Mouse (Mus musculus): ENCODE measurements around the gene Slc6a17. TPM values are rescaled to one million over a fixed set of nuclear protein-coding genes. Genes with fewer than 3 reads are reported as not detected.

Slc6a17 gene
- 2.5 TPM for polyA plus RNA-seq (2015; fragmentation: Illumina TruSeq; extraction: RNeasy Lipid Tissue Mini Kit (QIAGEN cat#74804); ENCODE audit: insufficient read depth, low read depth, low replicate concordance)

GRCm38 (mm10) chr3:107517631-107518108 lies at the start of gene Slc6a17:
Gene Slc6a17 (minus strand): TSS chr3:107518018.

GRCm38 (mm10) chr3:107554842-107555241 lies 37.0 kb upstream of the Slc6a17 start, which contains the start of gene Ubl4b:
Gene Ubl4b (minus strand): TSS chr3:107555073.

GRCm38 (mm10) chr3:107459196-107459772 lies 58.5 kb downstream of the Slc6a17 start, which contains the start of gene Kcnc4:
Gene Kcnc4 (minus strand): TSS chr3:107459552.

Other genes starting within 250 kb of the Slc6a17 start
- gene Lamtor5, start 239.2 kb downstream of the Slc6a17 start, polyA plus RNA-seq (2015; fragmentation: Illumina TruSeq; extraction: RNeasy Lipid Tissue Mini Kit (QIAGEN cat#74804); ENCODE audit: insufficient read depth, low read depth, low replicate concordance): 20.9 TPM
- 0.57 TPM for gene Slc16a4, start 226.8 kb downstream of the Slc6a17 start, polyA plus RNA-seq (2015; fragmentation: Illumina TruSeq; extraction: RNeasy Lipid Tissue Mini Kit (QIAGEN cat#74804); ENCODE audit: insufficient read depth, low read depth, low replicate concordance)
- gene Rbm15, start 184.3 kb downstream of the Slc6a17 start, polyA plus RNA-seq (2015; fragmentation: Illumina TruSeq; extraction: RNeasy Lipid Tissue Mini Kit (QIAGEN cat#74804); ENCODE audit: insufficient read depth, low read depth, low replicate concordance): 2.5 TPM
- not detected for gene Kcnc4, start 58.5 kb downstream of the Slc6a17 start, polyA plus RNA-seq (2015; fragmentation: Illumina TruSeq; extraction: RNeasy Lipid Tissue Mini Kit (QIAGEN cat#74804); ENCODE audit: insufficient read depth, low read depth, low replicate concordance)
- gene Ubl4b, start 37.1 kb upstream of the Slc6a17 start, polyA plus RNA-seq (2015; fragmentation: Illumina TruSeq; extraction: RNeasy Lipid Tissue Mini Kit (QIAGEN cat#74804); ENCODE audit: insufficient read depth, low read depth, low replicate concordance): not detected
- not detected for gene Alx3, start 77.0 kb upstream of the Slc6a17 start, polyA plus RNA-seq (2015; fragmentation: Illumina TruSeq; extraction: RNeasy Lipid Tissue Mini Kit (QIAGEN cat#74804); ENCODE audit: insufficient read depth, low read depth, low replicate concordance)
- not detected for gene Gm10961, start 113.3 kb upstream of the Slc6a17 start, polyA plus RNA-seq (2015; fragmentation: Illumina TruSeq; extraction: RNeasy Lipid Tissue Mini Kit (QIAGEN cat#74804); ENCODE audit: insufficient read depth, low read depth, low replicate concordance)
- gene Strip1, start 113.7 kb upstream of the Slc6a17 start, polyA plus RNA-seq (2015; fragmentation: Illumina TruSeq; extraction: RNeasy Lipid Tissue Mini Kit (QIAGEN cat#74804); ENCODE audit: insufficient read depth, low read depth, low replicate concordance): 11.4 TPM
- gene Ahcyl1, start 178.5 kb upstream of the Slc6a17 start, polyA plus RNA-seq (2015; fragmentation: Illumina TruSeq; extraction: RNeasy Lipid Tissue Mini Kit (QIAGEN cat#74804); ENCODE audit: insufficient read depth, low read depth, low replicate concordance): 24.6 TPM
- gene Csf1, start 242.5 kb upstream of the Slc6a17 start, polyA plus RNA-seq (2015; fragmentation: Illumina TruSeq; extraction: RNeasy Lipid Tissue Mini Kit (QIAGEN cat#74804); ENCODE audit: insufficient read depth, low read depth, low replicate concordance): 10.5 TPM

Measured in pancreas, adult 10 weeks (tissue).